ENCODE assay signal across 7 mouse cellular contexts in the genomic region with DNA sequence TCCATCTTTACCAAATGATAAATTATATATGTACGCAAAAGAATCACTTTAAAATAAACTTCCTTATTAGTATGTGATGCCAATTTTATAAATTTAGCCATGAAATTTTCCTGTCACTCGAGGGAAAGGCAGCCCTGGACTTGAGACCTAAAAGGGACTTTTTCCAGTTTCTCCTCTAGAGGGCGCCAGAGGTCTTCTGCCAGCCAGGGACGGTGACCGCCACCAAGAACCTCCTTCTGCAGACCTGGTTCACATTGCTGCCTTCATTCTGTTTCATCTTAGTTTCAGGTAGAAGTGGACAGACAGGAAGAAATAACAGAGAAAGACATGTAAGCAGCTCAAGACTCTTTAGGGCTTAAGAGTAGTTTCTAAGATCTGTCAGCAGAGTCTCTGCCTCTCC. TPM values are rescaled to one million over a fixed set of nuclear protein-coding genes. Genes with fewer than 3 reads are reported as not detected.
A peak's percentile ranks its signal among the peaks of the same experiment; 100 is the strongest.
DNase-seq lines count a peak whose midpoint lies in the region; ATAC-seq lines count a peak whose summit lies in the region.

No protein-coding gene starts in this region.

- no peak overlapping the region for H3K4me3 ChIP-seq in forebrain, embryonic 11.5 days (ENCODE audit: low read depth, low read length)

- no peak overlapping the region for H3K4me2 ChIP-seq in forebrain, embryonic 11.5 days (ENCODE audit: low read depth, low read length, severe bottlenecking)

- no peaks in the 10 kb centered on the region; the same call in 1 of the 2 replicates for H3K9me3 ChIP-seq in forebrain, embryonic 11.5 days (ENCODE audit: control insufficient read depth, low read length)

- H3K4me1 ChIP-seq in forebrain, embryonic 11.5 days (replicated peaks; ENCODE audit: control insufficient read depth, insufficient read depth, low read length) = peaks cover 6% of the 10 kb centered on the region

- no peaks in the 10 kb centered on the region for H3K36me3 ChIP-seq in forebrain, embryonic 11.5 days (ENCODE audit: control insufficient read depth, insufficient read depth, low read length)

- H3K27ac ChIP-seq in forebrain, embryonic 11.5 days (ENCODE audit: low read depth, low read length) = no peak overlapping the region

- no peak overlapping the region; the same call in 1 of the 2 replicates for H3K9ac ChIP-seq in forebrain, embryonic 11.5 days (ENCODE audit: low read length)

- no peaks in the 10 kb centered on the region for H3K27me3 ChIP-seq in forebrain, embryonic 11.5 days (ENCODE audit: control insufficient read depth, insufficient read depth, low read length)

- no peak; the same call in 1 of the 2 replicates for ATAC-seq in forebrain, embryonic 11.5 days (replicated peaks; ENCODE audit: low FRiP score)
- ATAC-seq in hematopoietic stem cell, adult 5-6 weeks (replicated peaks in 1 of 2; ENCODE audit: insufficient read depth in 1 of 2, low FRiP score in 2 of 2, low TSS enrichment in 1 of 2, low read depth in 1 of 2, poor library complexity in 2 of 2, severe bottlenecking in 2 of 2) = peak; percentile 69 to 79

- peak; percentile 63 for DNase-seq in Muller cell, postnatal 12 days (ENCODE audit: inconsistent ontology term)
- peak; percentile 56 for DNase-seq in c-Kit-positive CD71-negative TER-119-negative erythroid progenitor cells, embryonic 14.5 days (ENCODE audit: low read depth)
- peak; percentile 73 for DNase-seq in forebrain, embryonic 11.5 days (ENCODE audit: low spot score)
- DNase-seq in layer of hippocampus, adult 18-20 months (ENCODE audit: low spot score in 2 of 2) = peak; percentile 58 to 82
- DNase-seq in lung, postnatal 14 days = peak; percentile 80
- DNase-seq in right cerebral cortex, adult 2 months (ENCODE audit: low spot score in 2 of 2) = peak; percentile 72 to 77

- 1% methylated on average over 5 of the region's 5 CpGs for WGBS in forebrain, embryonic 11.5 days

RNA-seq across cellular contexts. Expression of gene Nid2, which starts 44.6 kb away (rescaled TPM):
- polyA plus RNA-seq in forebrain, embryonic 11.5 days (2014; fragmentation: Nextera tagmentation; extraction: Ambion mirVana) = 45.2 and 46.6 TPM in 2 replicates
- total RNA-seq in hematopoietic stem cell, adult 5-6 weeks (2017) = 2.4 TPM in 1 of 2 replicates, not detected in the other
- total RNA-seq in layer of hippocampus, adult 18-20 months (2021) = 1 to 10 TPM; 1.6 to 3.0 TPM
